8 mouse cellular contexts compared by ENCODE assay signal in the genomic region with DNA sequence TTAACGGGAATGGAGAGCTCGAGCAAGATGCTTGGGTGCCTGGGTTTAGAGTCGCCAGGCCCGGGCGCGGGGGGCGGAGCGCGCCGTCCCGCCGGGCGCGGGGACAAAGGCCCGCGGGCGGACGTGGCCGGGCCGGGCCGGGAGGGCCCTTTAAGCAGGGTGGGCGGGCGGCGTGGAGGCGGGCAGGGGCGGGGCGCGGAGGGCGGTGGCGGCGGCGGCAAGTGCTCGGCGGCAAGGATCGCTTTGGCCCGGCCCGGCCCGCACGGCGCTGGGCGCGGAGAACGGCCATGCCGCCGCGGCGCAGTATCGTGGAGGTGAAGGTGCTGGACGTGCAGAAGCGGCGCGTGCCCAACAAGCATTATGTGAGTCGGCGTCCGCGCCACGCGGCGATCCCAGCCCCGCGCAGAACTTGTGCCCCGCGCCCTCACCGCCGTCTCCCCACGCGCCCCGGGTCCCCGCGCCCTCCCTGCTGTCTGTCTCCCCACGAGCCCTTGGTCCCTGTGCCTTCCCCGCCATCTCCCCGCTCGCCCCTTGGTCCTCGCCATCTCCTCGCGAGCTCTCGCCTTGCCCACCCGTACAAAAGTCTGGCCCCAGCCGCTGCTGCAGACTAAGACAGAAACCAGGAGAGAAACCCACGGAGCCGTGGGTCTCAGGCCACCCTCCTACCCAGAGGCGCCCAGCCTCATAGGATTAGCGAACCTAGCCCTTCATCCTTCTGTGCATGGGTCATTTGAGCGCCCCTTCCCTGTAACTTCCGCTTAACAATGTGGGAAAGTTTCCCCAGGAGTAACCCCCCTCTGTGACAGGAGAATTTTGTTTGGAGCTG. TPM values are rescaled to one million over a fixed set of nuclear protein-coding genes. Genes with fewer than 3 reads are reported as not detected.
DNase-seq lines count a peak whose midpoint lies in the region; ATAC-seq and TF ChIP-seq lines count a peak whose summit lies in the region.

A gene (plus strand): TSS at position 214 of the 826 bp plus-strand sequence.

- peaks cover 17% of the 10 kb centered on the region for H3K36me3 ChIP-seq in embryonic facial prominence, embryonic 12.5 days
- no peaks in the 10 kb centered on the region for H3K36me3 ChIP-seq in heart, postnatal 0 days (replicated peaks; ENCODE audit: control insufficient read depth, insufficient read depth, low read length)
- H3K36me3 ChIP-seq in lung, postnatal 0 days (ENCODE audit: insufficient read depth, low read length), result no peaks in the 10 kb centered on the region

- 0 out of 2 replicates have a peak, but pooled peaks have one; percentile 18 for ATAC-seq in cerebellum, adult (ENCODE audit: insufficient number of reproducible peaks, low FRiP score, low TSS enrichment)
- peak; percentile 55 for ATAC-seq in embryonic facial prominence, embryonic 12.5 days (ENCODE audit: insufficient number of reproducible peaks, insufficient read depth, low FRiP score, low TSS enrichment)
- ATAC-seq in heart, postnatal 0 days (ENCODE audit: insufficient read depth, low read depth), result peak; percentile 61
- peak; percentile 82 for ATAC-seq in lung, postnatal 0 days

- peak within 1 kb of the TSS; percentile 97 for H3K9ac ChIP-seq in embryonic facial prominence, embryonic 12.5 days
- H3K9ac ChIP-seq in heart, postnatal 0 days (replicated peaks; ENCODE audit: low read depth, low read length), result peak within 1 kb of the TSS; percentile 71
- peak within 1 kb of the TSS; percentile 76 for H3K9ac ChIP-seq in lung, postnatal 0 days (replicated peaks; ENCODE audit: low read depth)

- DNase-seq in cerebellum, adult 11-12 months, result no peak
- peak; percentile 74 to 80 for DNase-seq in adrenal gland, adult 18-20 months (ENCODE audit: low spot score in 2 of 2)
- no peak for DNase-seq in heart, postnatal 0 days (ENCODE audit: low spot score)
- peak; percentile 85 to 88 for DNase-seq in kidney, postnatal 4 days
- peak; percentile 73 for DNase-seq in lung, postnatal 0 days (ENCODE audit: low spot score)
- peak; percentile 75 for DNase-seq in retina, postnatal 1 day

- peaks cover 24% of the 10 kb centered on the region for H3K4me1 ChIP-seq in embryonic facial prominence, embryonic 12.5 days
- H3K4me1 ChIP-seq in heart, postnatal 0 days (ENCODE audit: control insufficient read depth, insufficient read depth), result peaks cover 6% of the 10 kb centered on the region; the same call in 1 of the 2 replicates
- no peaks in the 10 kb centered on the region; the same call in 1 of the 2 replicates for H3K4me1 ChIP-seq in lung, postnatal 0 days (ENCODE audit: insufficient read depth, low read depth, low read length)

- no peak for TF ChIP-seq EP300 in heart, postnatal 0 days (IDR thresholded peaks at IDR 0.05; ENCODE audit: low read depth)
- no peak for TF ChIP-seq EP300 in lung, postnatal 0 days (IDR thresholded peaks at IDR 0.05)

- H3K4me2 ChIP-seq in embryonic facial prominence, embryonic 12.5 days (replicated peaks), result peak within 1 kb of the TSS; percentile 70
- H3K4me2 ChIP-seq in heart, postnatal 0 days (ENCODE audit: low read depth, low read length), result peak within 1 kb of the TSS; percentile 76
- peak within 1 kb of the TSS; percentile 82 for H3K4me2 ChIP-seq in lung, postnatal 0 days (replicated peaks; ENCODE audit: low read depth, low read length)

- no peaks in the 10 kb centered on the region for H3K27me3 ChIP-seq in embryonic facial prominence, embryonic 12.5 days
- H3K27me3 ChIP-seq in heart, postnatal 0 days (ENCODE audit: control insufficient read depth, insufficient read depth, low read length), result 0 out of 2 replicates have a peak, but pooled peaks cover 3% of the 10 kb centered on the region
- no peaks in the 10 kb centered on the region for H3K27me3 ChIP-seq in lung, postnatal 0 days (replicated peaks; ENCODE audit: insufficient read depth, low read length)

- H3K27ac ChIP-seq in embryonic facial prominence, embryonic 12.5 days, result peak within 1 kb of the TSS; percentile 87
- H3K27ac ChIP-seq in heart, postnatal 0 days (ENCODE audit: low read depth), result peak within 1 kb of the TSS; percentile 71
- peak within 1 kb of the TSS; percentile 77 for H3K27ac ChIP-seq in lung, postnatal 0 days (ENCODE audit: low read length)

- H3K9me3 ChIP-seq in embryonic facial prominence, embryonic 12.5 days, result no peaks in the 10 kb centered on the region; the same call in 1 of the 2 replicates
- H3K9me3 ChIP-seq in heart, postnatal 0 days (replicated peaks; ENCODE audit: control insufficient read depth, low read length), result no peaks in the 10 kb centered on the region
- no peaks in the 10 kb centered on the region for H3K9me3 ChIP-seq in lung, postnatal 0 days (ENCODE audit: low read length)

- TF ChIP-seq CTCF in heart, postnatal 0 days (IDR thresholded peaks at IDR 0.05; ENCODE audit: low read depth), result no peak
- TF ChIP-seq CTCF in lung, postnatal 0 days (IDR thresholded peaks at IDR 0.05), result no peak

- H3K4me3 ChIP-seq in embryonic facial prominence, embryonic 12.5 days, result peak within 1 kb of the TSS; percentile 90
- peak within 1 kb of the TSS; percentile 64 for H3K4me3 ChIP-seq in heart, postnatal 0 days (ENCODE audit: low read depth, low read length)
- peak within 1 kb of the TSS; percentile 81 for H3K4me3 ChIP-seq in lung, postnatal 0 days (ENCODE audit: low read depth, low read length)

- under 1% methylated on average over 76 of the region's 86 CpGs for WGBS in embryonic facial prominence, embryonic 12.5 days
- WGBS in heart, postnatal 0 days, result 2% methylated on average over 59 of the region's 86 CpGs
- WGBS in lung, postnatal 0 days, result under 1% methylated on average over 71 of the region's 86 CpGs

RNA-seq across cellular contexts. Expression of the gene that starts here (rescaled TPM):
- 10 to 100 TPM in 1 of 2 experiments, 1 to 10 TPM in 1; 9.8 to 11.2 TPM for total RNA-seq in adrenal gland, adult 18-20 months (2021)
- 28.8 and 30.6 TPM in 2 replicates for polyA plus RNA-seq in embryonic facial prominence, embryonic 12.5 days (2016; fragmentation: Nextera tagmentation; extraction: Ambion mirVana)
- total RNA-seq in heart, postnatal 0 days (2014; rRNA removed; ENCODE audit: low replicate concordance), result 12.4 and 19.0 TPM in 2 replicates
- polyA plus RNA-seq in heart, postnatal 0 days (2015; fragmentation: Nextera tagmentation; extraction: Ambion mirVana), result 3.3 and 3.8 TPM in 2 replicates
- polyA plus RNA-seq in lung, postnatal 0 days (2015; fragmentation: Nextera tagmentation; extraction: Ambion mirVana), result 7.4 and 9.4 TPM in 2 replicates

Comparison
In these comparisons a context has a peak if more than half of its experiments do, and no peak if none do; other contexts are left out.
1. ATAC-seq: peak in every context shown above with its lines; median percentile 82 in lung, postnatal 0 days; 61 in heart, postnatal 0 days; 55 in embryonic facial prominence, embryonic 12.5 days; 18 in cerebellum, adult.
2. DNase-seq: peak in adrenal gland, adult 18-20 months (2 of 2), kidney, postnatal 4 days (2 of 2), lung, postnatal 0 days (single experiment) and retina, postnatal 1 day (single experiment); none in cerebellum, adult 11-12 months (single experiment) and heart, postnatal 0 days (single experiment).
3. Peak in every context shown above with its lines, with median percentiles within 50 percentile points of each other: H3K27ac ChIP-seq, H3K4me2 ChIP-seq, H3K4me3 ChIP-seq and H3K9ac ChIP-seq.